Mouse (Mus musculus) hindbrain, embryonic 10.5 days (tissue): ENCODE data around the gene Bmp2k. TPM values are rescaled to one million over a fixed set of nuclear protein-coding genes. Genes with fewer than 3 reads are reported as not detected.
A peak's percentile ranks its signal among the peaks of the same experiment; 100 is the strongest.

Source experiments
- DNase-seq: peaks from one replicate; pipeline ENCODE4 v3.0.0-alpha.2; 2017; ENCODE audit warnings: low spot score
- H3K27ac ChIP-seq: fragments of 300-500 bp; sonication (generic); 2 replicates; pipeline ENCODE4 v1.5.1; 2016; ENCODE audit warnings: mild to moderate bottlenecking, moderate library complexity
- H3K27me3 ChIP-seq: fragments of 300-500 bp; sonication (generic); 2 replicates; pipeline ENCODE4 v1.6.1; 2016; ENCODE audit warnings: mild to moderate bottlenecking; ENCODE audit not compliant: poor library complexity, insufficient read depth, severe bottlenecking
- H3K36me3 ChIP-seq: fragments of 300-500 bp; sonication (generic); 2 replicates; pipeline ENCODE4 v1.6.1; 2016; ENCODE audit warnings: mild to moderate bottlenecking, moderate library complexity
- H3K4me1 ChIP-seq: fragments of 300-500 bp; sonication (generic); replicated peaks from 2 replicates; pipeline ENCODE4 v1.6.1; 2016; ENCODE audit warnings: mild to moderate bottlenecking
- H3K4me3 ChIP-seq: fragments of 300-500 bp; sonication (generic); 2 replicates; pipeline ENCODE4 v1.5.1; 2016; ENCODE audit warnings: mild to moderate bottlenecking, moderate library complexity
- H3K9me3 ChIP-seq: fragments of 300-500 bp; sonication (generic); 2 replicates; pipeline ENCODE4 v1.6.1; 2016; ENCODE audit warnings: mild to moderate bottlenecking, moderate library complexity
- WGBS: fragments of 180-500 bp; shearing (Covaris S2); methylation state at CpG from one replicate; pipeline ENCODE4 v1.1.7; 2016; 5-methylcytosine and 5-hydroxymethylcytosine counted together
- polyA plus RNA-seq: library from polyadenylated mRNA; unstranded; fragments of >200 nt; fragmentation: Nextera tagmentation; extraction: Ambion mirVana; gene quantifications from 2 replicates; pipeline ENCODE4 v1.2.1, GENCODE M21; 2016

The Bmp2k gene
- 10.1 and 10.2 TPM in 2 replicates for polyA plus RNA-seq

- Histone ChIP-seq H3K4me1 (peaks cover 32% of the 10 kb centered on the region), H3K9me3 (no peaks in the 10 kb centered on the region), H3K27me3 (no peaks in the 10 kb centered on the region), H3K4me3 (peak within 1 kb of the TSS; percentile 92), H3K36me3 (no peaks in the 10 kb centered on the region), H3K27ac (peak within 1 kb of the TSS; percentile 96)
- 1% methylated on average over 70 of the region's 78 CpGs for WGBS
- peak; percentile 91 for DNase-seq
Measured at GRCm38 (mm10) chr5:96997310-96997801, at the start of gene Bmp2k. Bmp2k (plus strand) TSS chr5:96997689.

GRCm38 (mm10) chr5:96948856-96949527 is 48.5 kb upstream of the Bmp2k start:
- Histone ChIP-seq H3K27ac (no peak overlapping the region), H3K36me3 (no peaks in the 10 kb centered on the region), H3K4me3 (no peak overlapping the region), H3K4me1 (no peaks in the 10 kb centered on the region), H3K9me3 (no peaks in the 10 kb centered on the region), H3K27me3 (no peaks in the 10 kb centered on the region)
- no peak for DNase-seq
- 88% methylated on average over 13 of the region's 13 CpGs for WGBS

- H3K36me3 ChIP-seq = no peaks in the 10 kb centered on the region
- H3K27ac ChIP-seq = no peak overlapping the region
- no peaks in the 10 kb centered on the region for H3K27me3 ChIP-seq
- H3K4me1 ChIP-seq = no peaks in the 10 kb centered on the region
- H3K9me3 ChIP-seq = no peaks in the 10 kb centered on the region
- DNase-seq = no peak
- 93% methylated on average over 13 of the region's 13 CpGs for WGBS
- no peak overlapping the region for H3K4me3 ChIP-seq
Measured at GRCm38 (mm10) chr5:96949839-96950666, 47.4 kb upstream of the Bmp2k start.

GRCm38 (mm10) chr5:96950667-96951492 is 46.6 kb upstream of the Bmp2k start:
- 63% methylated on average over 10 of the region's 10 CpGs for WGBS
- H3K4me1 ChIP-seq = no peaks in the 10 kb centered on the region
- H3K9me3 ChIP-seq = no peaks in the 10 kb centered on the region
- H3K4me3 ChIP-seq = no peak overlapping the region
- no peak overlapping the region for H3K27ac ChIP-seq
- no peaks in the 10 kb centered on the region for H3K36me3 ChIP-seq
- H3K27me3 ChIP-seq = no peaks in the 10 kb centered on the region
- DNase-seq = no peak

- H3K4me1 ChIP-seq = no peaks in the 10 kb centered on the region
- H3K27me3 ChIP-seq = no peaks in the 10 kb centered on the region
- no peaks in the 10 kb centered on the region for H3K9me3 ChIP-seq
- WGBS = 82% methylated on average over 8 of the region's 8 CpGs
- DNase-seq = no peak
- H3K27ac ChIP-seq = peak overlapping the region; percentile 23; the same call in 1 of the 2 replicates
- no peaks in the 10 kb centered on the region for H3K36me3 ChIP-seq
- H3K4me3 ChIP-seq = no peak overlapping the region
Measured at GRCm38 (mm10) chr5:96951493-96952105, 45.9 kb upstream of the Bmp2k start.

GRCm38 (mm10) chr5:96954040-96954439 is 43.4 kb upstream of the Bmp2k start:
- no peak for DNase-seq
- WGBS = 86% methylated on average over 11 of the region's 11 CpGs
- Histone ChIP-seq H3K9me3 (no peaks in the 10 kb centered on the region), H3K27ac (no peak overlapping the region), H3K27me3 (no peaks in the 10 kb centered on the region), H3K36me3 (no peaks in the 10 kb centered on the region), H3K4me3 (no peak overlapping the region), H3K4me1 (peaks cover 7% of the 10 kb centered on the region; the same call in 1 of the 2 replicates)

- WGBS = 87% methylated on average over 10 of the region's 10 CpGs
- DNase-seq = no peak
- Histone ChIP-seq H3K9me3 (no peaks in the 10 kb centered on the region), H3K27ac (no peak overlapping the region), H3K4me3 (no peak overlapping the region), H3K27me3 (no peaks in the 10 kb centered on the region), H3K36me3 (no peaks in the 10 kb centered on the region), H3K4me1 (peaks cover 7% of the 10 kb centered on the region; the same call in 1 of the 2 replicates)
Measured at GRCm38 (mm10) chr5:96954466-96955027, 42.9 kb upstream of the Bmp2k start.

- Histone ChIP-seq H3K36me3 (no peaks in the 10 kb centered on the region), H3K27me3 (no peaks in the 10 kb centered on the region), H3K4me1 (peaks cover 7% of the 10 kb centered on the region; the same call in 1 of the 2 replicates), H3K4me3 (no peak overlapping the region), H3K27ac (peak overlapping the region; percentile 50), H3K9me3 (no peaks in the 10 kb centered on the region)
- 40% methylated on average over 3 of the region's 3 CpGs for WGBS
- no peak for DNase-seq
Measured at GRCm38 (mm10) chr5:96956926-96957325, 40.6 kb upstream of the Bmp2k start.

- H3K36me3 ChIP-seq = no peaks in the 10 kb centered on the region
- 82% methylated on average over 5 of the region's 5 CpGs for WGBS
- H3K27ac ChIP-seq = no peak overlapping the region
- DNase-seq = no peak
- H3K27me3 ChIP-seq = no peaks in the 10 kb centered on the region
- no peak overlapping the region for H3K4me3 ChIP-seq
- peaks cover 25% of the 10 kb centered on the region for H3K4me1 ChIP-seq
- H3K9me3 ChIP-seq = no peaks in the 10 kb centered on the region
Measured at GRCm38 (mm10) chr5:96961122-96961521, 36.4 kb upstream of the Bmp2k start.

GRCm38 (mm10) chr5:96961852-96962251 is 35.6 kb upstream of the Bmp2k start:
- H3K27me3 ChIP-seq = no peaks in the 10 kb centered on the region
- no peak overlapping the region for H3K27ac ChIP-seq
- no peak overlapping the region for H3K4me3 ChIP-seq
- no peak for DNase-seq
- no peaks in the 10 kb centered on the region for H3K9me3 ChIP-seq
- no peaks in the 10 kb centered on the region for H3K36me3 ChIP-seq
- peaks cover 22% of the 10 kb centered on the region for H3K4me1 ChIP-seq

GRCm38 (mm10) chr5:96962252-96962933 is 35.1 kb upstream of the Bmp2k start:
- no peaks in the 10 kb centered on the region for H3K27me3 ChIP-seq
- H3K4me3 ChIP-seq = no peak overlapping the region
- WGBS = 71% methylated on average over 8 of the region's 8 CpGs
- no peaks in the 10 kb centered on the region for H3K36me3 ChIP-seq
- H3K27ac ChIP-seq = no peak overlapping the region
- H3K4me1 ChIP-seq = peaks cover 18% of the 10 kb centered on the region
- no peak for DNase-seq
- no peaks in the 10 kb centered on the region for H3K9me3 ChIP-seq
